Mouse (Mus musculus): ENCODE results near the gene Zbtb44. TPM values are rescaled to one million over a fixed set of nuclear protein-coding genes. Genes with fewer than 3 reads are reported as not detected.

The Zbtb44 gene
- polyA plus RNA-seq, 1 experiment from 2014 or later, result 7.6 TPM

DNA sequence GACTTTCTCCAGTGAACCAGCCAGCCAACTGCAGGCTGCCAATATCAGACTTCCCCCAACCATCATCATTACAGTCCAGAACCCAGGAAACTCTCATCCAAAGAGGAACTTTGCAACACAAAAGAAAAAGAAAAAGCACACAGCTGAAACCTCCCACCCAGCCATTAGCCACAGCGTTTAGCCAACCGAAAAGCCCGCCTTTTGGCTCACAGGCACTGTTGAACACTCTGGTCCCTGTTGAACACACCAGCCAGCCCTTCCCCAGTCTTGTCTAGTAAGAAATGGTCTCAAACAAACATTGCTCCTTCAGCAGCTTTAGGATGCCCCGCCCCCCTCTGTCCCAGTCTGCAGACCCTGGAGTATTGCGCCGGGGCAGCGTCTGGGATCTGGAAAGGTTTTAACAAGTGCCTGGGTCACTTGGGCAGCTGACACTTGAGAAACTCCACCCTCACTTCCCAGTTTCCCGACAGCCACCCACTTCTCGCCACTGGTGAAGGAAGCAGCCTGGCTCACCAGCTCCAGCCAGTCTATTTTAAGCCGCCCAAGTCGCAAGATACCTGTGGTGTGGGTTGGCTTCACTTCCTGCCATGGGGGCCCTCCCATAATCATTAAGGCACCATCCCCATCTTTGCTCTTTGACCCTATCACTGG is 89.6 kb downstream of the Zbtb44 start:
- Histone ChIP-seq H3K36me3 (no peaks in the 10 kb centered on the region), H3K27ac (peak overlapping the region; percentile 29), H3K4me1 (peaks cover 39% of the 10 kb centered on the region), H3K27me3 (no peaks in the 10 kb centered on the region), H3K9ac (no peak overlapping the region), H3K4me3 (replicated peaks) (no peak overlapping the region), H3K9me3 (replicated peaks) (no peaks in the 10 kb centered on the region), H3K4me2 (peak overlapping the region; percentile 29)
- no peak for ATAC-seq (replicated peaks; ENCODE audit: low FRiP score)
- 28% methylated on average over 11 of the region's 11 CpGs for WGBS

- 27% methylated on average over 4 of the region's 4 CpGs for WGBS
- H3K36me3 ChIP-seq, result no peaks in the 10 kb centered on the region
- no peak for ATAC-seq (replicated peaks; ENCODE audit: low FRiP score)
- no peaks in the 10 kb centered on the region for H3K9me3 ChIP-seq (replicated peaks)
- H3K4me2 ChIP-seq, result peak overlapping the region; percentile 29
- H3K27ac ChIP-seq, result peak overlapping the region; percentile 29; the same call in 1 of the 2 replicates
- H3K9ac ChIP-seq, result no peak overlapping the region
- peaks cover 39% of the 10 kb centered on the region for H3K4me1 ChIP-seq
- no peak overlapping the region for H3K4me3 ChIP-seq (replicated peaks)
- H3K27me3 ChIP-seq, result no peaks in the 10 kb centered on the region
Observed at GRCm38 (mm10) chr9:31120533-31120915, 90.1 kb downstream of the Zbtb44 start.

DNA sequence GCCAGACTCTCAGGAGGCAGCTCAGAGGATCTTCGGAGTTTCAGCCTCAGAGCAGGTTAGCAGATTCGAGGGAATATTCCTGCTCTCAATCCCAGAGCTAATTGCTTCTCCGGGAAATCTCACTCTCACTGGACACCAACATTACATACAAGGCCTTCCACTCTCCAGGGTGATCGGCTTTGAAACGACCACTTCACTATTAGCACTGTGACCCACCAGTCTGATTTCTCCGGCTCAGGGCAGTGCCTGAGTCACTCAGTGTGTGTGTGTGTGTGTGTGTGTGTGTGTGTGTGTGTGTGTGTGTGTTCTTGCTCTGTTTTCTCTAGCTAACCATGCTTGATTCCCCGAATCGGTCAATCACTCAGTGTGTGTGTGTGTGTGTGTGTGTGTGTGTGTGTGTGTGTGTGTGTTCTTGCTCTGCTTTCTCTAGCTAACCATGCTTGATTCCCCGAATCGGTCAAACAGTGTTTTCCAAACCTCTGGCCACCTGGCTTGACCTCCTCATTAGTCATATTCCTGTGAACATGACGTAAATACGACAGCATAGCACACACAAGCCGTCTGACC is 92.1 kb downstream of the Zbtb44 start:
- Histone ChIP-seq H3K27me3 (no peaks in the 10 kb centered on the region), H3K9me3 (replicated peaks) (no peaks in the 10 kb centered on the region), H3K27ac (no peak overlapping the region), H3K4me2 (no peak overlapping the region), H3K9ac (no peak overlapping the region), H3K4me1 (peaks cover 33% of the 10 kb centered on the region), H3K4me3 (replicated peaks) (no peak overlapping the region), H3K36me3 (no peaks in the 10 kb centered on the region)
- no peak for ATAC-seq (replicated peaks; ENCODE audit: low FRiP score)
- WGBS, result 60% methylated on average over 13 of the region's 13 CpGs

Other genes starting within 250 kb of the Zbtb44 start
- gene Adamts15, start 108.2 kb upstream of the Zbtb44 start, polyA plus RNA-seq (2015; fragmentation: Nextera tagmentation; extraction: Ambion mirVana), result 6.8 and 8.0 TPM in 2 replicates
- 0.58 and 1.8 TPM in 2 replicates for gene Adamts8, start 88.1 kb upstream of the Zbtb44 start, polyA plus RNA-seq (2015; fragmentation: Nextera tagmentation; extraction: Ambion mirVana)
- gene St14, start 101.2 kb downstream of the Zbtb44 start, polyA plus RNA-seq (2015; fragmentation: Nextera tagmentation; extraction: Ambion mirVana), result 32.0 and 32.5 TPM in 2 replicates
- gene Aplp2, start 181.2 kb downstream of the Zbtb44 start, polyA plus RNA-seq (2015; fragmentation: Nextera tagmentation; extraction: Ambion mirVana), result 325 and 336 TPM in 2 replicates
- gene Prdm10, start 249.9 kb downstream of the Zbtb44 start, polyA plus RNA-seq (2015; fragmentation: Nextera tagmentation; extraction: Ambion mirVana), result 4.9 and 5.4 TPM in 2 replicates

Measured in kidney, embryonic 15.5 days (tissue).